Mouse (Mus musculus) layer of hippocampus, adult 9-11 months (tissue): ENCODE measurements around the gene Mrtfb.
A peak's percentile ranks its signal among the peaks of the same experiment; 100 is the strongest.

Source experiments
- DNase-seq: peaks from one replicate; pipeline ENCODE4 v3.0.0; 2022

The Mrtfb gene

GRCm38 (mm10) chr16:13409530-13410163 lies 153.4 kb downstream of the Mrtfb start:
- DNase-seq, result peak; percentile 62

- DNase-seq, result no peak
These were observed 154.5 kb downstream of the Mrtfb start for GRCm38 (mm10) chr16:13410760-13411159.

DNA sequence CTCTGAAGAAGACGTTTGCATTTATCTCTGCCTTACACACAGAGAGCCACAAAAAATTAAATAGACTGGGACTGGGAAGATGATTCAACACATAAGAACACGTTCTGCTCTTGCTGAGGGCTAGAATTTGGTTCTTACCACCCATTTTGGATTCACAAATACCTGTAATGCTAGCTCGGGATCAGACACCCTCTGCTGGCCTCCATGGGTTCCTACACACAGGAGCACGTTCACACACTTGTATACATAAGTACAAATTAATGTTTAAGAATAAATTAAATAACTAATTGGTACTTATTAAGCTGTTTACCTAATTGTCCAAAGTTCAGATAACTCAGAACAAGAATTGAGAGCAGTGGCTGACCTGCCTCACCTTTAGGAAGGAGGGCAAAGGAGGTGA lies 155.2 kb downstream of the Mrtfb start:
- no peak for DNase-seq

DNA sequence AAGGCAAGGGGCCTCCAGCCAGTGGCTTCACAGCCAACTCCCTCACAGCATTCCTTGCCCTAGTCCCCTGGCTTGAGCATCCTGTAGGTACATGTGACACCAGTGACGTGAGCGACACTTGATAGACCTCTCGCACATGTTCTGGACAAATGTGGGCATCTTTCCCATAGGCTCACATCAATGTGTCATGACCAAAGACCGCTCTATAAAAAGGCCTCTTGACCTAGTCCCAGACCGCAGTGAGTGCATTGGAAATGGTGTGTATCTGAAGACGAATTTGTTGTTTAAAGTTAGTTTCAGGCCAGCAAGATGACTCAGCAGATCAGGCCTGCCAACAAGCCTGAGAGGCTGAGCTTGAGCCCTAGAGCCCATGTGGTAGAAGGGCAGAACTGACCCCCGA lies 158.3 kb downstream of the Mrtfb start:
- no peak for DNase-seq

DNA sequence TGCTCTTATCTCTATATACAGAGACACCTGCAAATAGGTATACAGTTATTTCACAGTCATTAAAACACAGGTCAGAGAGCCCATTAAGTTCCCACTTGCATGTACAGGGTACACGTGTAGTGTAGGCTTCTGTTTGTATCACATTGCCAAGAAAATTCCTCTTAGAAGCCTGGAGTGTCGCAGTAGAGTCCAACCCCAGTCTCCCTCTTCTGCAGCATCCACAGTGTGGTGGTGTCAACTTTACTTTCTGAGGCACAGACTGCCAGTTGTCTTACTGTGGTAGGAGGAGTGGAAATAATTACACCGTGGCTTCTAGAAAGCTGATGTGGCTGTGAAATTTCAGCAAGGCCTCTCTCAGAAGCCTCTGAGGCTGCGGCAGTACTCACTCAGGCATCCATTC lies 158.7 kb downstream of the Mrtfb start:
- DNase-seq, result no peak

GRCm38 (mm10) chr16:13415465-13415864 lies 159.2 kb downstream of the Mrtfb start:
- no peak for DNase-seq

DNA sequence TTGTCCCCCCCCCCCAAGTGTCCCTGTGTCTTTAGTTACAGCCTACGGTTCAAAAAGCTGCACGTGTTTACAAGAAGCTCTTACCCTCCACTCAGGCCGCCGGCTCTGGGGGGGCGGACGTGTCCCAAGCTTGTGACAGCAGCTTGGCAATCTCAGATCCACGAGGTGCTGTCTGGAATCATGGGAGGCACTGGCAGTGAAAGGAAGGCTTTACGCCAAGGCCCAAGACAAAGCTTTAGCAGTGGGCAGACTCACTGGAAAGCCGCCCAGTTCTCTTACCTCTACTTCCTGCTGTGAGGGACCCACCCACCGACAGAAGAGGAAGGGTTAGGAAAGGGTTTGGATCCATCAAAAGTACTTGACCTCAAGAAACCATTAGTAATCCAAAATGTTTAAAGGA lies 160.2 kb downstream of the Mrtfb start:
- DNase-seq, result no peak

DNA sequence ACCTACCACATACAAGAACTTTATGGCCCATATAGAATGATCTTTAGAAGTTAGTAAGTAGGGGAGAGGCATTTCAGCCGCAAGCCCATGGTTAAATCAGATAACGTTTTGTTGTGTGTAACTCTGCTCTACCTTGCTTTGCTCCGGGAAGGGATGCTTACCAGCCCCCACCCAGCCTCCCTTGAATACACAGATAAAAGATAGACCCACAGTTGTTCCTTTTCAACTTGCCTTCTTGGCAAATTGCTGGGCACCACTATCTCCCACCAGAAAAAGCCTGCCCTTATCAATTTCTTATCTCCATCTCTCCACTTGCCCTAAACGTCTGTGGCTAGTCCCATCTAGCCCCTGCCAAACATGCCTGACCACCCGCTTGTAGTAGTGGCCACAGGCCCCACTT lies 161.6 kb downstream of the Mrtfb start:
- no peak for DNase-seq

DNA sequence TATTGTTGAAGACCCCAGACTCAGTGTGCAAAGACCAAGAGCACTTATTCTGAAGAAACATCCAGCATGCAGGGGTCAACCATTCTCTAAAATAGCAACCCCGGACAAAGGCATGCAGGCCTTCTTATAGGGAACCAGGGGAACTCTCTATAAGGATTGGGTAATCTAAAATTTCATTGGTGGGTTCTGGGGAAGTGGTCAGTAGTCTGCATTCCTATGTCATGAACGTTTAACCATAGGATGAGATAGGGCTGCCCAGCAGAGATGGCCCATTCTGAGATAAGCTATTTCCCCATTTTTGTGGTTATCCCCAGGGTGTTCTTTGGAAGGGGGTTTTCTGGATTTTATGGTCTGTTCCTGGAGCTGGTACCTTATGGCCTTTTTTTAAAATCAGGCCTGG lies 163.5 kb downstream of the Mrtfb start:
- DNase-seq, result no peak

DNA sequence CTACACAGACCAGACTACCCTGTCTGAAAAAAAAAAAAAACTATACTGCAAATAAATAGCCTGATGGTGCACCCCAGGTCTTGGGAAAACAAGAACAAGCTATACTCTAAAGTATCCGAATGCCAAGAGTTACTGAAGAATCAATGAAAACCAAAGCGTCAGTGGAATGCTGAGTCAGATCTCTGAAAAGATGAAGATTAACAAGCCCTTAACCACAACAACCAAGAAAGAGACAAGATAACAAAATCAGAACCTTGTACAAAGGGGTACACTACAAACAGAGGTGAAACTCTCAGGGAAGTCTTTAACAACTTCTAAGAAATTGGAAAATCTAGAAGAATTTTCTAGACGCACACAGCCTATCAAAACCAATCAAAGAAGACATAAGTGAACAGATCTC lies 166.2 kb downstream of the Mrtfb start:
- DNase-seq, result no peak

- no peak for DNase-seq
These were observed 167.5 kb downstream of the Mrtfb start for GRCm38 (mm10) chr16:13423587-13424355.

DNA sequence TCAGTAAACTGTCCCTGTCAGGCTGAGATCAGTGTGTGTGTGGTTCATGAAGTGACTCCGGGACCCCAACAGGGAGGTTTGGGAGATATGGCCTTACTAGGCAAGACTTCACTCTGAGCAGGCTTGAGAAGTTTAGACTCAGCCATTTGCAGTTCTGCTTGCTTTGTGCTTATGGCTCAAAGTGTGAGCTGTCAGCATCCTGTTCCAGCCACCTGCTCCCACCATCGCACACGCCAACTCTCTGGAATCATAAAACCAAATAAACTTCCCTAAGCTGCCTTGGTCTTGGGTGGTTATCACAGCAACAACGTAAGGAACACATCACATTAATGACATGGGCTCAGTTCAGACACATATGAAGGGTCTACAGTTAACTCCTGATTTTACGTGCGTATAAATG lies 169.5 kb downstream of the Mrtfb start:
- no peak for DNase-seq

- DNase-seq, result no peak
These were observed 170.7 kb downstream of the Mrtfb start for GRCm38 (mm10) chr16:13426831-13427589.

GRCm38 (mm10) chr16:13428077-13428476 lies 171.8 kb downstream of the Mrtfb start:
- DNase-seq, result no peak

- DNase-seq, result no peak
These were observed 172.5 kb downstream of the Mrtfb start for GRCm38 (mm10) chr16:13428806-13429205.

- DNase-seq, result no peak
These were observed 173.8 kb downstream of the Mrtfb start for GRCm38 (mm10) chr16:13429921-13430606.

- no peak for DNase-seq
These were observed 174.7 kb downstream of the Mrtfb start for GRCm38 (mm10) chr16:13430940-13431339.

GRCm38 (mm10) chr16:13435627-13436026 lies 179.3 kb downstream of the Mrtfb start:
- DNase-seq, result no peak

DNA sequence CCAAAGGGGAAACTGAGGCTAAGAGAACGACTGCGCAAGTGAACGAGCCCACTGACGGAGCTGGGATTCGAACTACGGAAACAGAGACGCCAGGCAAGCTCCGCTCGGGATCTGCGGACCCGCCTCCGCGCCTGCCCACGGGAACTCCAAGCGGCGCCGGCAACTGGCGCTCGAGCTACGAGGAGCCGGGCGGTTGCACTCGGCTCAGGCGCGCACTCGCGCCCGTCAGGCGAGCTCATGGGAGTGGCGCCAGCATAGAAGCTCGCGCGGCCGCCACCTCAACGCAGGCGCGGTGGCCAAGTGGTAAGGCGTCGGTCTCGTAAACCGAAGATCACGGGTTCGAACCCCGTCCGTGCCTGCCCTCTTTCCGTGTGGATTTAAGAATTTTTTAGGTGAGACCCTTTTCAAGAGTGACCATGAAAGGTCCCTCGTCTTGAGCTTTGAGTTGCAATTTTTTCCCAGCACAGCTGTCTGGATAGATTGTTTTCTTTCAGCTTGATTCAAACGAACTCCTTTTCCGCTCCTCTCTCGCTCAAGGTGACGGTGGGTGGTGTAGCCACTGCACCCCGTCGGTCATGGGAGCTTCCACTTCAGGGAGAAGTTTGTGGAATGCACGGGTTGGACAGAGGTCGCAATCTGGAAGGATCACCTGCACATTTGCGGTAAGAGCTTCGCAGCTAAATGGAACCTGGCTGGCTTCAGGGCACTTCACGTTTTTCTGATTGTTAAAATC lies 180.9 kb downstream of the Mrtfb start:
- peak; percentile 96 for DNase-seq

DNA sequence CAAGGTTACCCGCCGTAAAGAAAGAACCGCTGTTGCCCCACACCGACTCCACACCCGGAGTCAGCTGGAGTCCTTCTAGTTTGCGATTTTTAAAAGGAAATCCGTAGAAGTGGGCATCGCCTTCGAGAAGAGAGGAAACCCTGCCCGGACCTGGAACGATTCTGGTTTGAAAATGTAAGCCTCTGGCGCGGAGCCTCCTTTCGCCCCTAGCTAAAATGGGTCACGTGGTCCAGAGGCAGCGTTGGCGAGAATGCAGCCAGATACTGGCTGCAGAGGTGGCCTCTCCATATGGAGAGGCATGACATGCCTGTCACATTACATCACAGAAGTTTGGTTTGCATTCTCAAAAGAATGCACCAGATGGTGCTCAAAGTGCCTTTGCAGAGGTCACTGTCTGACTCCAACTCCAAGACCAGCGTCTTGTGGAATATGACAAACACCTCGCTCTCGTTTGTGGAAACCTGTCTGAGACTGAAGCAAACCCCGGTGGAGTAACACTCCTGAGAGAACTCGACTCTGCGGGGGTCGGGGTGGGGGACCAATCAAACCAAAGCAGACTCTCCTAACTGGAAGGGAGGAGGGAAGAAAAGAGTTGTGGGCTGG lies 181.6 kb downstream of the Mrtfb start:
- DNase-seq, result no peak

DNA sequence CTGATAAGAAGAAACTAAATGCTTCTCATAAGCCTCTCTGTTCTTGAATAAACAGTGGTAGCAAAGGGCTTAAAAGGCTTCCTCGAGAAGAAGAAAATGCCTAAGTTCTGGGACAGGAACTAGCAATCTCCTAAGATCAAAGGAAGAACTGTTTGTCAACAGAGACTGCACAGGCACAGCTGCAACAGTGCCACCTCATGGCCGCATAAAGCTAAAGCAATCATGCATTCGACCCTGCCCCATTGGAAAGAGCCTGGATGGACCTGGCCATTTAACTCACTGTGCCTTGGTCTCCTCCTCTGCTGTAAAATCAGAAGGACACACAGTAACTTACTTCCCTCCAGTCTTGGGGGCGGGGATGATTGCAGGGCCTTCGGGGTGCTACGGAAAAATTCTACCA lies 184.2 kb downstream of the Mrtfb start:
- DNase-seq, result no peak

GRCm38 (mm10) chr16:13443764-13444163 lies 187.5 kb downstream of the Mrtfb start:
- no peak for DNase-seq
